Mouse (Mus musculus) common myeloid progenitor, adult 5-6 weeks (primary cell): Measurements from ENCODE around the gene Psmd11. TPM values are rescaled to one million over a fixed set of nuclear protein-coding genes. Genes with fewer than 3 reads are reported as not detected.
"Not testable (repeated sequence)": the region's sequence is repeated elsewhere in the genome, so short reads cannot be mapped to it uniquely, and the experiment has no call there.

Experiments
- ATAC-seq: replicated peaks from 2 replicates; pipeline ENCODE4 v1.8.0; 2016; ENCODE audit warnings: low read depth, mild to moderate bottlenecking, moderate TSS enrichment, inconsistent platforms; ENCODE audit not compliant: poor library complexity, severe bottlenecking
- total RNA-seq: library from RNA; stranded (forward); fragments of 200-1000, 187-1606 nt; gene quantifications from 2 replicates; pipeline ENCODE4 v1.2.3, GENCODE M21; 2017

Gene Psmd11
- total RNA-seq = 81.0 and 107 TPM in 2 replicates

DNA sequence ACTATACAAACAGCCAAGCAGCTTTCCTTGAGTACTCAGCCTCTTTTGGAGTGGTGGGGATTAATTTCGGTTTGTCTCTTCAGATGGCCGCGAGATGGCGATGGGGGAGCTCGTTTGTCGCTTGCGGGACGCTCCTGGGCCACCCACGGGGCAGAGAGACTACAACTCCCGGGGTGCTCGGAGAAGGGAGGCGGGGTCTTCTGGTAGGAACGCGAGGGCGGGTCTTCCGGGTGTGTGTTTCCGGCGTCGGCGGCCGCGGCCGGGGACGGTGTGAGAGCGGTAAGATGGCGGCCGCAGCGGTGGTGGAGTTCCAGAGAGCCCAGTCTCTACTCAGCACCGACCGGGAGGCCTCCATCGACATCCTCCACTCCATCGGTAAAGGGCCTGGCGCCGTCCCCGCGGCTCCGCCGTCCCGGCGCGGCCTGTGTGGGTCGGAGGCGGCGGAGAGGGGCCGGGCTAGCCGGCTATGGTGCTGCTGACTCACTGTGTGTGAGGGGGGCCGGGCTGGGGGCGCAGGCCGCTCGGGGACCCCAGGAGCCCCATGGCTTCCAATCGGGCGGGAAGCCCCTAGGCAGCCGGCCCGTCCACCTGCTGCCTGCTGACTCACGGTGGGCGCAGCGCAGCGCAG is at the start of gene Psmd11:
TSS of gene Psmd11 (plus strand) at position 235 of the 628 bp plus-strand sequence.
- ATAC-seq = peak; percentile 97

DNA sequence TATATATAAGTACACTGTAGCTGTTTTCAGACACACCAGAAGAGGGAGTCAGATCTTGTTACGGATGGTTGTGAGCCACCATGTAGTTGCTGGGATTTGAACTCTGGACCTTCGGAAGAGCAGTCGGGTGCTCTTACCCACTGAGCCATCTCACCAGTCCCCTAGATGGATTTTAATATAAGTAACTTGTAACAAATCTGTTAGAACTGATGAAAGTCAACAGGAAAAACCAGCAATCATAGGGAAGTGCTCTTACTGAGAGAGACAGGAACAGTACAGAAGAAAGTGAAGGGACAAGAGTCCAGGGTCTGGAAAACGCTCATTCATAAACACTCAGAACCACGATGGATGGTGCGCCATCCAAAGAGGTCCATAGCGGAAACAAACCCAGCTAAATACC is 49.2 kb upstream of the Psmd11 start:
- not testable (repeated sequence) for ATAC-seq

DNA sequence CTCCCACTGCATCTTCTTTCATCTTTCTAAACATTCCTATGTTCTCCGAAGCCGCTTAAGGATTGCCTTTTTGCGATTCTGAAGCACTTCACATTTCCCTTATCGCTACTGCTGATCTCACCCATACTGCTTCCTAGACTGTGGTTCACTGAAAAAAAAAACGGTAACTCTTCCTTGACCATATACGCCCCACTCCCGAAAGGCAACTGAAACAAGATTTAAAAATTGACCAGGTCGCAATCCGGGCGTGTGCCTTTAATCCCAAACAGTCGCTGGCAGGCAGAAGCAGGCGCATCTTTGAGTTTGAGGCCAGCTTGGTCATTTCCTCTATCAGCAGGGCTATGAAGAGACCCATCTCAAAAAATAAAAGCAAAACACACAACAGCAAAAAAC is 45.8 kb upstream of the Psmd11 start:
- ATAC-seq = peak; percentile 23

DNA sequence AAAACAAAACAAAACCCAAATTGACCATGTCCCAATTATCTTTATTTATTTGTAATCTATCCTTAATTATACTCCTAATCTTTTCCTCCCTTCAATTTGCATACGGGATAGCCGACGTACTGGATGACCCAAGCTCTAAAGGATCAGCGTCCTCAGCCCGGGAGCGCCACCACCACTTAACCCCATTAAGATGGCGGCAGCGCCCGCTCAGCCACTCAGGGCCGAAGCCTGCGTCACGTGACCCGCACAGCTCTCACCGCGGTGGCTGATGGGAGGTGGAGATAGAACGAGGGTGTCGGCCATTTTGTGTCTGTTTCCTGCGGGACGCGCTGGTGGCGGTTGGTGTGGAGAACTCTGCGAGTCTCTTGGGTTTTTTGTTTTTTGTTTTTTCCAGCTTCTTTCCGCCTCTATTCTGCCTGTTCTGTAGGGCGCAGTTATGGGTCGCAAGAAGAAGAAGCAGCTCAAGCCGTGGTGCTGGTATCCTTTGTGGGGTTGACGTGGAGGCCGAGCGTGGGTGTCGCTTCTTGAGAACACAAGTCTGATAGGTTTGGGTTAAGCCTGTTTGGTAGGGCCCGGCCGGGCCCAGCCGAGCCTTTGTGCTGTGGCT is 45.3 kb upstream of the Psmd11 start, which contains the start of gene Zfp207:
TSS of gene Zfp207 (plus strand) at position 261 of the 607 bp plus-strand sequence.
- peak; percentile 94 for ATAC-seq

DNA sequence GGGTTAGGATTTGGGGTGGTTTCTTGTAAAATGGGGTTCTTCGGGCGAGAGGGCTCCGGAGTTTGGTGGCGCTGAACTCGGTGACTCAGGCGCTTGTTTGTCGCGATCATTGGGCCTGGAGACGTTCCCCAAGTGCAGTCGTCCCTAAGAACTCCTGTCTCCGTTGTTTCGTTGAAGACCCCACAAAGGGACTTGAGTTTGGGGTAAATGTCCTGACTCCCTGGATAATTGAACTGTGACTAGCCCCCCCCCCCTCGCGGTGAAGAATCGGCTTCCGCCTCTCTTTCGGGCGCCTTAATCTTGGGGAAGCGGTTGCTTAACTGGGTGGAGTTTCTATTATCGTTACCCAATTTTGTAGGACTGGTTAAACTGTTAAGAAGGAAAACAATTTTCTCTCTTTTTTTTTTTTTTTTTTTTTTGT is 44.8 kb upstream of the Psmd11 start:
- peak; percentile 36 for ATAC-seq

DNA sequence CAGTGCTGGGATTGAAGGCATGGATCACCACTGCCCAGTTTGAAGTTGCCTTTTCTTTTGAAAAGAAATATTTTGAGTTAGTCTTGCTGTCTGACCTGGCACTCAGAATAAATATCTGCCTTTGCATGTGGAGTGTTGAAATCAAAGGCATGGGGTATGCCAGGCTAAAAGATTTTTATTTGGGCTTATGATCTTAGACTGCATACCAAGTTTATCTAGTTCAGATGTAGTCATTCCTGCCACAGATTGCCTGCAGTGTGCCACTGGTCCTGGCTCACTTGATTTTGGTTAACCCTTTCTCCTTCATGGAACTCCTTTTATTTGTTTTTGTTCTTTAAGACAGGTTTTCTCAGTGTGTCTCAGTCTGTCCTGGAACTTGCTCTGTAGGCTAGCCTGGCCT is 44.0 kb upstream of the Psmd11 start:
- no peak for ATAC-seq

DNA sequence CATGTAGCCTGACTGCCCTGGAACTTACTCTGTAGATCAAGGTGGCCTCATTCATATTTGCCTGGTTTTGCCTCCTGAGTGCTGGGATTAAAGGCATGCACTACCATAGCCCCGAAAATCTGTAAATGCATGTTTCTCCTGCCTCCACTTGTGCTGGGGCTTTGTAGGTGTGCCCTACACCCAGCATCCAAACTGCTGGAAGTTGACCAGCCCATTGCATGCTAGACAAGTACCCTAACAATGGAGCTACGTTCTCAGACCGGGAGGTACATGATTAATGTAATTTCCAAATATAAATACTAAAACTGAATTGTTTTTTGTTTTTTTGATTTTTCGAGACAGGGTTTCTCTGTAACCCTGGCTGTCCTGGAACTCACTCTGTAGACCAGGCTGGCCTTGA is 43.4 kb upstream of the Psmd11 start:
- ATAC-seq = no peak

DNA sequence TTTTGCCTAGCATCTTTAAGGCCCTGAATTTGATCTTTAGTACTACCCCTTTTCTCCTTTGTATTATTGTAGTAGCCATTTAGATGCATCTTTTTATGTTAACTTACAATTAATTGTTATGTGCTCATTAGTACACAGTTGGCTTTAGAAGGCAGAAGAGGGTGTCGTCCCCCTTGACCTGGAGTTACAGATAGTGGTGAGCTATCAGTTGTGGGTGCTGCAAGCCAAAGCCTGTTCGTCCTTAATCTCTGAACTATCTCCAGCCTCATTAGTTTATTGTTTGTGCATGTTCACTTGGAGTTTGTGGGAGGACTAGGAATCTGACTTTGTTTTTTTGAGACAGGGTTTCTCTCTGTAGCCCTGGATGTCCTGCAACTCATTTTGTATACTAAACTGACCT is 41.6 kb upstream of the Psmd11 start:
- ATAC-seq = no peak

DNA sequence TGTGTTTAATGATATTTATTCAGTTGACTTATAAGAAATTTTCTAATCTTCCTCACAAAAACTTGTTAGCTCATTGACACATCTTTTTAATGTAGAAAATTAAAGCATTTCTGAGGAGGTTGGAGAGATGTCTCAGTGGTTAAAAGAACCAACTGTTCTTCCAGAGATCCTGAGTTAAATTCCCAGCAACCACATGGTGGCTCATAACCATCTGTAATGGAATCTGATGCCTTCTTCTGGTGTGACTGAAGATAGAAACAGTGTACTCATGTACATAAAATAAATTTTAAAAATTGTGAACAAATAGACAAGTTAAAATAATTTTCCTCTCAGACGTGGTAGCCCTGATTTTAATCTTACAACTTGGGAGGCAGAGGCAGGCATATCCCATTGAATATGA is 38.5 kb upstream of the Psmd11 start:
- ATAC-seq = no peak

DNA sequence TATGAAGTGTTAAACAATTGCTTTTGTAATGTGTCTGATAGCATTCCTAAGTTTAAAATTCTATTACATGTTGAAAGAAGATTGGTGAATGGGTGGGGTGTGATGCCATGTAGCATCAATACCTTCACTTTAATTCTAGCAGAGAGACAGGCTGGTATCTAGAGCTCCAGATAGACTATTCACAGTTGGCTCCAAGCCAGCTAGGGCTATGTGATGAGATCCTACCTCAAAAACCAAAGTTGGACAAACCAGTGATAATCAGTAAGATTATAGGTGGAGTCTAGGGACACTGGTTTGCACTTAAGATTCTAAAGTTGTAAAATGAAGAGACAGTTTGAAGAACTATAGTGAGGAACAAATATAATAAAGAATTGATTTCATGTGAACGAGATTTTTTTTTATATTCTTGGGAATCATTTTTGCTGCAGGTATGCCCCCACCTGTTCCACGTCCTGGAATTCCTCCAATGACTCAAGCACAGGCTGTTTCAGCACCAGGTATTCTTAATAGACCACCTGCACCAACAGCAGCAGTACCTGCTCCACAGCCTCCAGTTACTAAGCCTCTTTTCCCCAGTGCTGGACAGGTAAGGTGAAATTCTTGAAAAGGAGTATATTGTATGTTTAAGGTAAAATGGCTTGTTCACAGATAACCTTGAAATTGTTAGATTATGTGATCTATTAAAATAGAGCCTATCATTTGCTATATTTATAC is 36.9 kb upstream of the Psmd11 start:
- no peak for ATAC-seq

DNA sequence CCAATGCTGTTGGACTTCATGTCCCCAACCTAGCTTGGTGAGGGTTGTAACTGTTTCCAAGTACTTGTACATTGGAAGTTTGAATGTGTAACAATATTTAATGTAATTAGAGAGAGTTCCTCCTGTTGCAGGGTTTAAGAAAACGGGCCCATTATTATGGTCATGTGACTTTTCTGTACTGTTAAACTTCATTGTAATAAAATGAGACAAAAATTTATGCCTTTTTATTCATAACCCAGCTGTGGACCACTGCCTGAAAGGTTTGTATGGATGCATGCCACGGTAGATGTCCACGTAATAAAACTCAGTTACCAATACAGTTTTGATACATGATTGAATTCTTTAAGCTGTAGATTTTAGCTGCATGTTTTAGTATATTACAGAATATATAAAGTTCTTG is 32.5 kb upstream of the Psmd11 start:
- no peak for ATAC-seq

DNA sequence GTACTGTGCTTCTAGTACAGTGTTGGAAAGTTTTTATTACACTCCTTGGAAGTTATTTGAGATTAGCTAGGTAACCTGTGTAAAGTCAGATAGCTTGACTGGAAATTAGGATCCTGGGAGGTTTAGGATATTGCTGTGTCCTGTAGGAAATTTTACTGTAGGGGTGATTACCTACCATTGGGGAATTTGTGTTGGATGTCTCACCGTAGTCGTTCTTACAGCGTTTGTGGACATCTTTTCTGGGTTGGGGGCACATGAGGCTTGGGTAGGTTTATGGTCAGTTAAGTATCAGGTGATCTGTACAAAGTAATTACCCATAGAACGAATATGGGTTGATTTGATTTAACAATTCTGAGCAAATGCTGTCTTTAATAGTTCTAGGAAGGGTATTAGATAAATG is 31.8 kb upstream of the Psmd11 start:
- no peak for ATAC-seq

DNA sequence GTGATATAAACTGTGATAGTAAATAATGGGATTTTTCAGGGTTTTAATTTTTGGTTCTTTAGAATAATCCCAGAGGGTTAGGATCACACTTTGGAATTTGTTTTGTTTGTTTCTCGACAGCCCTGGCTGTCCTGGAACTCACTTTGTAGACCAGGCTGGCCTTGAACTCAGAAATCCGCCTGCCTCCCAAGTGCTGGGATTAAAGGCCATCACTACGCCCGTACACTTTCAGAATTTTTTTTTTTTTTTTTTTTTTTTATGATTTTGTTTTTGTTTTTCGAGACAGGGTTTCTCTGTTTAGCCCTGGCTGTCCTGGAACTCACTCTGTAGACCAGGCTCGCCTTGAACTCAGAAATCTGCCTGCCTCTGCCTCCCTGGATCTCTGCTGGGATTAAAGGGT is 20.5 kb upstream of the Psmd11 start:
- not testable (repeated sequence) for ATAC-seq

DNA sequence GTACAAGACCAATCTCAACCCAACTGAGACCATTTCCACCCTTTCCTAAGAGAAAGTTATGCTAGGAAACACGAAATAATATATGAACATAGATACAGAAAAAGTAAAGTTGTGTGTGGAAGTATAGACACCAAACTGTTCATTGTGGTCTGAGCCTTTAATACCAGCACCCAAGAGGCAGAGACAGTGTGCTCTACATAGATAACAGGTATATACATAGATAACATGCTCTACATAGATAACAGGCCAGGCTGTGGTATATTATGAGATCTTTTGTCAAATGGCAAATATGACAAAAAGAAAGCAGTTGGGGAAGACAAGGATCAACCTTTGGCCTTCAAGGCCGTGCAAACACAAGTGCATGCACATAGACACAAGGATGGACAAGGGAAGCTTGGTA is 18.0 kb upstream of the Psmd11 start:
- no peak for ATAC-seq

DNA sequence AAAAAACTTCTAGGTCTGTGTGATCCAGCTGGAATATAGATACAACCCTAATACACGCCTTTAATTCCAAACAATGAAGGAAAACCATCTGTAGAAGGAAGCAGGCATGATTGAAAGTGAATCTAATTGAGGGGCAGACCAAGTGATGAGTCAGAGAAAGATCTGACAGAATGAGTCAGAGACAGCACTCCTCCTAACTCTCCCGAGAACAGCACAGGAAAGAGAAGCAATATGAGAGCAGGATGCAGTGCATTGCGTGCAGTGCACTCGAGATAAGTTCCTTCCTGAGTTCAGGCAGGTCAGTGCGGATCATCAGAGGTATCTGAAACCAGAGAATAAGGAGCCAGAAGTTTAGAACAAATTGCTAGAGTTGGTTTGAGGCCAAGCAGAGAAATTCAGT is 11.3 kb upstream of the Psmd11 start:
- no peak for ATAC-seq

DNA sequence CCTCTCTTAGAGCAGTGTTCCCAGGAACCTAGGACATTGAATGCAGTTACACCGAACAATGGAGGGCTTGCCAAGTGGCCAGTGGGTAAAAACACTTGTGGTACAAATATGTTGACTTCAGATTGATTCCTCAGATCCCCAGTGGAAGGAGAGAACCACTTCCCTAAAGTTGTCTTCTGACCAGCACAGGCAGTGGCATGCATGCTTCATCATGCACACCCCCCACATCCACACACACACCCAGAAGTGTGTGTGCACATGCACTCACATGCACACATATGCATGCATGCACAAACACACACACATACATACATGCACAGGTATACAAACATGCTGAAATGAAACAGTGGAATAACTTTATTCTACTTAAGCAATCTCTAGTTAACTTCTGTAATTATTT is 8.7 kb upstream of the Psmd11 start:
- no peak for ATAC-seq

DNA sequence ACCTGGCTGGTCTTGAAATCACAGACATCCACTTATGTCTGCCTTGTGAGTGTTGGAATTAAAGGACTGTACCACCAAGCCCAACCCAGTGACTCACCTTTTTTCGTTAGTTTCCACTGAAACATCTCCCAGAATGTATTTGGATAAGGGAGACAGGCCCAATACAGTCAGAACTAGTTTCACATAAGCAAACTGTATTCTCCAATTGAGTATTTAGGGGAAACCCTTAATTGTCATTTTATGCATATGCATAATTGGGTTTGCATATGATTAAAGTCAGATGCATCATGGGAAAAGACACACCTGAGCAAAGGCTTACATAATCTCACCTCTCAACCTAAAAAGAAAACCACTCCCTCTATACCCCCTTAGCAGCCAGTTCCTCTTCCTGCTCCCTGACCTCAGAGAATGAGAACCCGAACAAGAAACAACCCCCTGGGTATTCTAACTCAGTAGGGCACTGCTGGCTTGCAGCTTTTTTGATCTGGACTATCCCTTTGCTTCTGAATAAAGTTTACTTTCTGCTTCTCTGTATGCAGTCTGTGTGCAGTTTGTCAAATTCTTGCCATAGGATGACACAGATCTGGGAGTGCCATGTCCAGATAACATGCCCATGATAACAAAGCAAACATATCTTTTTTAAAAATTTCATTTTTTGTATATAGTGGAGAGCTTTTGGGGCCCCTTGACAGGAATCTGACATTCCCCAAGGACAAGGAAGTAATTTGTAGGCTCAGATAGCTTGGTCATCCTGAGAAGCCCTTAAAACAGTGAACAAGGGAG is 8.0 kb upstream of the Psmd11 start:
- no peak for ATAC-seq

DNA sequence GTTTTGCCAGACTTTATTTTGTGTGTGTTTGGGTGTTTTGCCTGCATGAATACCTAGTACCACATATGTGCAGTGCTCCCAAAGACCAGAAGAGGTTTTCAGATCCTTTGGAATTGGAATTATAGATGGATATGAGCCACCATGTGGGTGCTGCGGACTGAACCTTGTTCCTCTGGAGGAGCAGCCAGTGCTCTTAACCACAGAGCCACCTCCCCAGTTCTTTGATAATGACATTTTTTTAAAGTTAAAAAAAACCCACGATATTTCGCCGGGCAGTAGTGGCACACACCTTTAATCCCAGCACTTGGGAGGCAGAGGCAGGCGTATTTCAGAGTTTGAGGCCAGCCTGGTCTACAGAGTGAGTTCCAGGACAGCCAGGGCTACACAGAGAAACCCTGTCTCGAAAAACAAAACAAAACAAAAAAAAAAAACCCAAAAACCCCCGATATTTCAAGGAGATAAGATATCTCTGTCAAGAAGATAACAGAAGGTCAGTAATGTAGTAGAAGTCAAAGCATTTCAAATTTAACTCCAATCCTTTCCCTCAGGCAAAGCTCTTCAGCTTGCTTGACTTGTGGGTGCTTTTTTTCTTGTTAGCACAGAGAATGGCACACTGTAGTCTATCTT is 6.9 kb upstream of the Psmd11 start:
- ATAC-seq = no peak

DNA sequence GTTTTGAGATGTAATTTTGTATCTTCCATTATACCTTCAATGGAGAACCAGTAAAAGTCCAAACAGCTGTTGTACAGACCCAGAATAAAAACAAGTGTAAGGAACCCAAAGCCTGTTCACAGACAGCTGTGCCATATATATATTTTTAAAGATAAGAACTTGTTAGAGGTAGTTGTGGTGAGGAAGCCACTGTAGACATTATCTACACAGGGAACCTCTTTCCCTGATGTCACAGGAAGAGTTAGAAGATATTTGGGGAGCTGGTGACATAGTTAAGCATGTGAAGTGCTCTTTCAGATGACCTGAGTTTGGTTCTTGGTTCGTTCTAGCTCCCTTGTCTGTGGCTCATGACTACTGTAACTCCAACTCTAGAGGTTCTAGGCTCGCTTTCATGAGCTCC is 3.7 kb upstream of the Psmd11 start:
- ATAC-seq = no peak

DNA sequence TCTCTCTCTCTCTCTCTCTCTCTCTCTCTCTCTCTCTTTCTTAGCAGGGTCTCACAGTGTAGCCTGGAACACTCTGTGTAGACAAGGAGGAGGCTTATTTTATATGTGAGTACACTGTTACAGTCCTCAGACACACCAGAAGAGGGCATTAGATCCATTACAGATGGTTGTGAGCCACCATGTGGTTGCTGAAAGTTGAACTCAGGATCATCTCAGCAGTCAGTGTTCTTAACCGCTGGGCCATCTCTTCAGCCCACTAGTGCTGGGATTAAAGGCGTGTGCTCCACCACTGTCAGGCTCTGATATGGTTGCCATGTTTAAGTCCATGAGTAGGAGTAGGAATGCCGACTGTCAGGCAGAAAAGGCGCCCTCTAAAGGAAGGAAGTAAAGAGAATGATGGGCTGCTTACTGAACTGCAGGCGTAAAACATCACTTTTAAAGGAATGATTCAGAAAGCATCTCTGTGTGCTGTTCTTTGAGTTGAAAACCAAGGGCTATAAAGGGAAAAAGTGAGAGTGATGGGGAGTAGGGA is 3.1 kb upstream of the Psmd11 start:
- ATAC-seq = no peak
